Mouse (Mus musculus) CH12F3 (cell line): ENCODE measurements around the gene Zfp593.

ENCODE experiments used
- in situ Hi-C: fragments of 300-500 bp; cut with MboI; formaldehyde crosslinking; loops from 2 replicates; pipeline ENCODE4 v1.14.3; 2020; ENCODE audit warnings: low sequenced_read_pairs

The Zfp593 gene

DNA sequence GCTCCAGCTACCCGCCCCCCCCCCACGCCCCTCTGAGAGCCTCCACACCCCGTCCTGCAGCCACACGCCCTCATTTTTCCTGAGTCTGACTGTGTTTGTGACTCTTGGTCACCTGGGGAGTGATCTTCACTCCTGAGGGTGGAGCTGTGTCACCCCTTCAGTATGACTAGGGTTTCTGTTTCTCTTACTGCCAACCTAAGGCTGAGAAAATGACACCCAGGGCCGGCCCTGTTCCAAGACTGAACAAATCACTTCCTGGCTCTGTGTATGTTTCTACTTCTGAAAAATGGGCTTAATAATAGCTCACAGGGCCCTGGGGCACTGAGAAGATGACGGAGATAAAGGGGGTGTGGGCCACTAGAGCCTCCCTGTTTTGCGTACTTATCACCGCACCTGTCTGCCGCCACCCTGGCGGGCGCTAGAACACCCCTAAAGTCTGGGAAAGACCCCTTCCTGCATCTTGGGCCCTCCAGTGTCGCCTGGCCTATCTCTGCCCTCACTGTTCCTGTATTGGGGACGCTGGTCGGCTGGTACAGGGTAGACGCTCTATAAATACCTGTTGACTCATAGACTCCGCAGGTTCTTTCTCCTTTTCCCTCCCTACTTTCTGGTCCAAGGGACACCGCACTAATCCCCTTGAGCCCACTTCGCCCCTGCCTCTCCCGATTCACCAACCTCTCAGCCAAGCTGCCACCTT, 7.7 kb downstream of the Zfp593 start:
- in situ Hi-C loops, result no loop called here

DNA sequence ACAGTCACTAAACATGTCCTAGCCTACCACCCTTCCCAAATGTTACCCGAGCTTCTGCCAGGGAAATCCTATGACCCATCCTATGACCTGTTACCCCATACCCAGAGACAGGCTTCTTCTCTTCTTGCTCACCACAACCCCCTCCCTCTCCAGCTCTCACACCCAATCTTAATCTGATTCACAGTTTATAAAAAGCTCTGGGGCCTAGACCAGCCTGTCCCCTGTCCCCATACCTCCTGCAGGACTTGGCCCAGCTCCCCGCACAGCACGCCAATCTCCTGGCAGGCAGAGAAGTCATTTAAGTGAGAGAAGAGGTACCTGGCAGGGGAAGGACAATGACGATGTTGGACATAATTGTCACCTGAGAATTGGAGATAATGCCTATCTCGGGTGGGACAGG, 10.5 kb downstream of the Zfp593 start:
- in situ Hi-C loops, result no loop called here

- in situ Hi-C loops, result no loop called here
Measured at GRCm38 (mm10) chr4:134230431-134230830, 15.0 kb downstream of the Zfp593 start.

- in situ Hi-C loops, result no loop called here
Measured at GRCm38 (mm10) chr4:134227194-134227593, 18.2 kb downstream of the Zfp593 start, which contains the start of gene Catsper4. Gene Catsper4, minus strand, starts transcription at chr4:134227383.

GRCm38 (mm10) chr4:134222793-134223600, 22.4 kb downstream of the Zfp593 start:
- in situ Hi-C loops, result no loop called here

DNA sequence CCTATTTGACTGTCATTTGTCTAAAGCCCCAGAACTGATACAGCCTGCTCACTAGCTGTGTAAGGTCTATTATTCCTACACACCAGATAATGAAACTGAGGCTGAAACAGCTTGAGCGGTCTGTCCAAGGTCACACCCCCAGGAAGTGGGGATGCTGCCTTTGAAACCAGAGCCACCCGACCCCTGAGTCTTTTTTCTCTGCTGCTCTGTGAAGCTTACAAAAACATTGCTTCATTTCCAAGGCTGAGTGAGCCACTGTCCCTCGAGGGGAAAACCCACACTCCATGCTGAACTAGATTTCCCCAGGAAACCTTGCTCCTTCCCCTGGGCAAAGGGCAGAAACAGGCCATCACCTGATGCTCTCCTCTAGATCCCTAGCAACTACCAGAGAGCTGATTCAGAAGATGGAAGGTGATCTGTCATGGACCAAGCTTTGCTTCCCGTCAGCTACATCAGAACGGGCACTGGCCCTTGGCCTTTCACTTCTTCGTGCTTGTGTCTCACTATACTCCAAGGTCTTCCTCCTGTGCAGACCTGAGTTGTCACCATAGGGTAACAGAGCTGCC, 38.8 kb downstream of the Zfp593 start:
- in situ Hi-C loops, result no loop called here

DNA sequence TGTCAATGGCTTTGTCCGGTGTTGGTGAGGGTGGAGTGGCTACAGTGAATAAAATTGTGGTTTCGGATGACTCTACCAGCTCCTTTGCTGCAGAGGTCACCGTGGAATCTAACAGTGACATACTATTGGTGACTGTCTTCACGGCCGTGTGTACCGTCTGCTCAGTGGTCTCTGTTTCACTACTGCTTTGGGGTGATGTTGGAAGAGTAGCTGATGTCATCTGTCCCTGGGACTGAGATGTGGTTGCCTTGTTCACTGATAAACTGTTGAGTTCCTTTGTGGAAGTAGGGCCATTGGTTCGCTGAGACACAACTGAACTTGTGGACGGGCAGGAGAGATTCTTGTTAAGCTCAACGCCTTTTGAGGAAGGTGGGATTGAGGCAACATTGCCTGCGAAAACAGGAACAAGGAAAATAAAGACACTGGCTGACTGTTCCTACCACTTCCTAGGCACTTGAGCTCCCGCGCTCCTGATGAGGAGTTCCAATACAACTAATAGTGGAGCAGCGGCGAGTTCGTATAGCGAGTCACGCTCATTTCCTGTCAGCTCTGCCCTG, 42.0 kb downstream of the Zfp593 start:
- in situ Hi-C loops, result no loop called here

DNA sequence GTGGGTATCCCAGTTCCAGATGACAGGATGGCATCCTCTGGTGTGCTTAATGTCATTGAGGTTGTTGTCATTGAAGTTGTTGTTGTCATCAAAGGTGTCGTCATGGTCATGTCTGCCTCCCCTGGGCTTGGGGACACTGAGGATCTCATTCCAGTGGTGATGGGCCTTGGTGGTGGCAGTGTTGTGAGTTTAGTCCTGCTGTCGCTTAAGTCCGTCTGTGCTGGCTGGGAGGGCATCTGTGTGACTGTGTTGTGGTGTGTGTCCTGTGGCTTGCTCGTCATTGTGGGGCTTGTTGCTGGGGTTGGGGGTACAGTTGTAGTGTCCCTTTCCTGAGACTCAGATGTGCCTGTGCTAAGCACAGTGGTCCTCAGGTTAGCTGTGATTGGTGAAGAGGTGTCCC, 42.5 kb downstream of the Zfp593 start, which contains the start of gene Gm7534:
Gene Gm7534, minus strand, starts transcription at position 101 of the 400 bp plus-strand sequence.
- in situ Hi-C loops, result no loop called here

DNA sequence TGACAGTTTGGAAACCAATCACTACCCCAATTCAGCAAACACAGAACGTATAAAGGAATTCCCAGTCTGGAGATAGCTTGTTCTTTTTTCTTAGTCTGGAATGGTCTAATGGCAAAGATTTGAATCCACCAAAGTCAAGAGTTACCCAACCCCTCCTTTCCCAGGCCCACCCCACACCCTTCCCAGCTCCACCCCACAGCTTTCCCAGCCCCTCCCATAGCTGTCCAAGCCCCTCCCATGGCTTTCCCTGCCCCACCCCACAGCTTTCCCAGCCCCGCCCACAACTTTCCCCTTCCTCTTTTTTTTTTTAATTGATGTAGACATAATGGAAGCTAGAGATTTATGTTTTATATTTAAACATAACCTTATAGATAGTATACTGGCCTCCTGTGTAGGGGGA, 46.0 kb downstream of the Zfp593 start:
- in situ Hi-C loops, result no loop called here
